In the genomic region with DNA sequence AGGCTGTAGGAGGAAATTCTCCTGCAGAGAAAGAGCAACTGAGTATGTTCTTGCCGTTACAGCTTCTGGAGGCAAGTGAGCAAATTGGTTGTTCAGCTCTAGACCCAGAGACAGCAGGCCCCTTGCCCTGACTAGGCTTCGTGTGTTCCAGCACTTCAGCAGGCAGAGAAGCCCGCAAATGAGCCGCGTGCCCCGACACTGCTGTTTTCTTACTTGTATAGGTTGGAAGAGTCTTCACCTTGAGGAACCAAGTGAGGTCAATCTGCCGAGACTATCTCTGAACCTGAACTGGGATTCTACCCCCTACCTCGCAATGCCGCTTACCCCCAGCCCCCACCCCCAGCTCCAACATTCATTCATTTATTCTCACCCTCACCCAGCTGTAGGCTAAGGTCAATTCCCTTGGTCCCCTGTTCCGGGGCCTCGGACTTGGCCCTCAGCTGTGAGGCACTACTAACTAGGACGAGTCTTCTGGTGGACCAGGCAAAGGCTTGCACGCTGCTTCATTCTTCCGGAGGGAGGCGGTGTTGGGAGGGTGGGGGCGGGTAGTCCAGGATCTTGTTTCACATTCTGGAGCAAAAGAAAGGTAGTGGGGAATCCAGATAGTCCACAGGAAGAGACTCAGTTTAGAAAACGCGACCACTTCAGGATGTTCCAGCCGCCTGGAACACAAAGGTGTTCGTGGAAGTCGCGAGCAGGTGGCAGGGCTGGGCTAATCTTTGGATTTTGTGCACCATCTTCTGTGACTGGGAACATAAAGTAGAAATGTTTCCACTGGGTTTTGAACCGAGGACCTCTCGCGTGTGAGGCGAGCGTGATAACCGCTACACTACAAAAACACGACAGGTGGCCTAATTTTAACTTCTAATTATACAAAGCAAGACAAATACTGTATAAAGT, we compare ENCODE assay signal across 9 mouse cellular contexts. TPM values are rescaled to one million over a fixed set of nuclear protein-coding genes. Genes with fewer than 3 reads are reported as not detected.
DNase-seq lines count a peak whose midpoint lies in the region; ATAC-seq and TF ChIP-seq lines count a peak whose summit lies in the region.
"Had no signal": no experiment of that assay in that cellular context is flagged by ENCODE, and none has a peak within 500 bp of the region (broad histone marks: within the 10 kb centered on the region; RNA-seq: fewer than 3 reads in every experiment).

No protein-coding gene starts in this region.

- H3K9me3 ChIP-seq in forebrain, postnatal 0 days (ENCODE audit: low read length): no peaks in the 10 kb centered on the region
- H3K9me3 ChIP-seq in limb, embryonic 14.5 days (ENCODE audit: control insufficient read depth, low read length): no peaks in the 10 kb centered on the region

- WGBS in forebrain, postnatal 0 days: 7% methylated on average over 29 of the region's 29 CpGs
- 3% methylated on average over 29 of the region's 29 CpGs for WGBS in limb, embryonic 14.5 days
- WGBS in olfactory bulb, adult 2 months: 14% methylated on average over 29 of the region's 29 CpGs

- H3K27me3 ChIP-seq in forebrain, postnatal 0 days (ENCODE audit: insufficient read depth, low read length): no peaks in the 10 kb centered on the region; the same call in 1 of the 2 replicates
- H3K27me3 ChIP-seq in limb, embryonic 14.5 days (ENCODE audit: control insufficient read depth, insufficient read depth, low read length): peaks cover 10% of the 10 kb centered on the region; the same call in 1 of the 2 replicates

- peak overlapping the region; percentile 41 for H3K9ac ChIP-seq in forebrain, postnatal 0 days
- H3K9ac ChIP-seq in limb, embryonic 14.5 days (ENCODE audit: low read depth, low read length, severe bottlenecking): no peak overlapping the region

- TF ChIP-seq POLR2A in limb, embryonic 14.5 days (IDR thresholded peaks at IDR 0.05; ENCODE audit: borderline replicate concordance, extremely low read depth, insufficient read depth, insufficient read length): no peak
- TF ChIP-seq POLR2A in olfactory bulb, adult 2 months (IDR thresholded peaks at IDR 0.05; ENCODE audit: insufficient read depth, low read depth, low read length): no peak

- H3K4me1 ChIP-seq in forebrain, postnatal 0 days (ENCODE audit: insufficient read depth): no peaks in the 10 kb centered on the region
- peaks cover 6% of the 10 kb centered on the region; the same call in 1 of the 2 replicates for H3K4me1 ChIP-seq in limb, embryonic 14.5 days (ENCODE audit: control insufficient read depth, insufficient read depth, low read length)
- H3K4me1 ChIP-seq in olfactory bulb, adult 2 months (ENCODE audit: control insufficient read depth, insufficient read depth, low read length): peaks cover 8% of the 10 kb centered on the region; the same call in 1 of the 2 replicates

- peak overlapping the region; percentile 47 for H3K4me2 ChIP-seq in forebrain, postnatal 0 days (ENCODE audit: low read depth)
- H3K4me2 ChIP-seq in limb, embryonic 14.5 days (replicated peaks; ENCODE audit: low read depth, low read length, severe bottlenecking): peak overlapping the region; percentile 51

- H3K27ac ChIP-seq in forebrain, postnatal 0 days (ENCODE audit: low read depth, low read length): no peak overlapping the region
- no peak overlapping the region for H3K27ac ChIP-seq in limb, embryonic 14.5 days (replicated peaks; ENCODE audit: low read depth, low read length)
- H3K27ac ChIP-seq in olfactory bulb, adult 2 months (ENCODE audit: insufficient read depth, low read depth, low read length): no peak overlapping the region

- H3K36me3 ChIP-seq in forebrain, postnatal 0 days (ENCODE audit: insufficient read depth): no peaks in the 10 kb centered on the region
- no peaks in the 10 kb centered on the region for H3K36me3 ChIP-seq in limb, embryonic 14.5 days (ENCODE audit: control insufficient read depth, insufficient read depth, low read length)

- 0 out of 2 replicates have a peak, but pooled peaks have one; percentile 9 for TF ChIP-seq CTCF in forebrain, postnatal 0 days (IDR thresholded peaks at IDR 0.05; ENCODE audit: low read depth)
- TF ChIP-seq CTCF in olfactory bulb, adult 2 months (IDR thresholded peaks at IDR 0.05; ENCODE audit: insufficient read depth, low read depth, low read length): no peak

- peak; percentile 54 for ATAC-seq in forebrain, postnatal 0 days
- ATAC-seq in limb, embryonic 14.5 days (ENCODE audit: low FRiP score, low read depth): no peak

- DNase-seq in adrenal gland, postnatal 14 days: peak; percentile 32
- no peak for DNase-seq in adrenal gland, adult 8-10 months
- peak; percentile 31 for DNase-seq in thymus, postnatal 0 days (ENCODE audit: low spot score)
- no peak for DNase-seq in thymus, postnatal 14 days
- DNase-seq in forebrain, postnatal 0 days: peak; percentile 72
- no peak for DNase-seq in limb, embryonic 14.5 days (ENCODE audit: low spot score)
- no peak for DNase-seq in gastrocnemius, postnatal 10 days

- peak overlapping the region; percentile 39 for H3K4me3 ChIP-seq in forebrain, postnatal 0 days (ENCODE audit: low read depth, low read length)
- H3K4me3 ChIP-seq in limb, embryonic 14.5 days (replicated peaks; ENCODE audit: low read length): peak overlapping the region; percentile 34
- H3K4me3 ChIP-seq in olfactory bulb, adult 2 months (ENCODE audit: insufficient read depth, low read depth, low read length): peak overlapping the region; percentile 41

RNA-seq across cellular contexts. Expression of a gene that starts 12.1 kb away (rescaled TPM):
- 5.9 and 6.3 TPM in 2 replicates for total RNA-seq in adrenal gland, postnatal 14 days (2021)
- 1 to 10 TPM; 6.5 to 7.8 (median 7.1) TPM for total RNA-seq in adrenal gland, adult 8-10 months (2022)
- 13.8 and 15.1 TPM in 2 replicates for polyA plus RNA-seq in thymus, postnatal 0 days (2015; fragmentation: Nextera tagmentation; extraction: Ambion mirVana)
- 6.5 and 8.2 TPM in 2 replicates for total RNA-seq in forebrain, postnatal 0 days (2014; rRNA removed)
- polyA plus RNA-seq in forebrain, postnatal 0 days (2015; fragmentation: Nextera tagmentation; extraction: Ambion mirVana): 7.7 and 8.2 TPM in 2 replicates
- 6.9 and 9.9 TPM in 2 replicates for polyA plus RNA-seq in limb, embryonic 14.5 days (2012; rRNA removed)
- polyA plus RNA-seq in limb, embryonic 14.5 days (2014; fragmentation: Nextera tagmentation; extraction: Ambion mirVana): 12.0 and 12.2 TPM in 2 replicates
- not detected in 2 replicates for polyA plus RNA-seq in olfactory bulb, adult 2 months (2012; ENCODE audit: insufficient read depth, insufficient read length, low replicate concordance, missing spikeins)
- total RNA-seq in gastrocnemius, postnatal 10 days (2021): 1 to 10 TPM; 4.8 to 5.3 TPM

RNA-seq across cellular contexts. Expression of a gene that starts 42.6 kb away (rescaled TPM):
- 20.6 and 26.1 TPM in 2 replicates for total RNA-seq in adrenal gland, postnatal 14 days (2021)
- 10 to 100 TPM; 20.0 to 26.5 (median 23.6) TPM for total RNA-seq in adrenal gland, adult 8-10 months (2022)
- 33.0 and 34.5 TPM in 2 replicates for polyA plus RNA-seq in thymus, postnatal 0 days (2015; fragmentation: Nextera tagmentation; extraction: Ambion mirVana)
- 32.9 and 35.5 TPM in 2 replicates for total RNA-seq in forebrain, postnatal 0 days (2014; rRNA removed)
- polyA plus RNA-seq in forebrain, postnatal 0 days (2015; fragmentation: Nextera tagmentation; extraction: Ambion mirVana): 23.1 and 33.6 TPM in 2 replicates
- polyA plus RNA-seq in limb, embryonic 14.5 days (2012; rRNA removed): 15.1 and 20.2 TPM in 2 replicates
- 42.9 and 50.7 TPM in 2 replicates for polyA plus RNA-seq in limb, embryonic 14.5 days (2014; fragmentation: Nextera tagmentation; extraction: Ambion mirVana)
- polyA plus RNA-seq in olfactory bulb, adult 2 months (2012; ENCODE audit: insufficient read depth, insufficient read length, low replicate concordance, missing spikeins): not detected in 2 replicates
- total RNA-seq in gastrocnemius, postnatal 10 days (2021): 10 to 100 TPM; 13.2 to 20.8 TPM

RNA-seq across cellular contexts. Expression of a gene that starts 54.1 kb away (rescaled TPM):
- 0.19 TPM in 1 of 2 replicates, not detected in the other for total RNA-seq in adrenal gland, postnatal 14 days (2021)
- not detected for total RNA-seq in adrenal gland, adult 8-10 months (2022)
- 0.17 and 0.27 TPM in 2 replicates for polyA plus RNA-seq in thymus, postnatal 0 days (2015; fragmentation: Nextera tagmentation; extraction: Ambion mirVana)
- 0.08 and 0.33 TPM in 2 replicates for total RNA-seq in forebrain, postnatal 0 days (2014; rRNA removed)
- polyA plus RNA-seq in forebrain, postnatal 0 days (2015; fragmentation: Nextera tagmentation; extraction: Ambion mirVana): 0.12 TPM in 1 of 2 replicates, not detected in the other
- 0.31 and 0.32 TPM in 2 replicates for polyA plus RNA-seq in limb, embryonic 14.5 days (2012; rRNA removed)
- not detected in 2 replicates for polyA plus RNA-seq in limb, embryonic 14.5 days (2014; fragmentation: Nextera tagmentation; extraction: Ambion mirVana)
- not detected in 2 replicates for polyA plus RNA-seq in olfactory bulb, adult 2 months (2012; ENCODE audit: insufficient read depth, insufficient read length, low replicate concordance, missing spikeins)
- not detected for total RNA-seq in gastrocnemius, postnatal 10 days (2021)
- total RNA-seq: heart, postnatal 10 days had no signal

Comparison
In these comparisons a context has a peak if more than half of its experiments do, and no peak if none do; other contexts are left out.
1. DNase-seq: peak in adrenal gland, postnatal 14 days (single experiment), thymus, postnatal 0 days (single experiment) and forebrain, postnatal 0 days (single experiment); none in adrenal gland, adult 8-10 months (single experiment), thymus, postnatal 14 days (single experiment), limb, embryonic 14.5 days (single experiment) and gastrocnemius, postnatal 10 days (single experiment).
2. Peak in every context shown above with its lines, with median percentiles within 50 percentile points of each other: H3K4me3 ChIP-seq.